Mouse (Mus musculus) left cerebral cortex, postnatal 4 days (tissue): ENCODE data around the gene Ankrd34b. TPM values are rescaled to one million over a fixed set of nuclear protein-coding genes. Genes with fewer than 3 reads are reported as not detected.
A peak's percentile ranks its signal among the peaks of the same experiment; 100 is the strongest.

Source experiments
- DNase-seq: peaks from one replicate; pipeline ENCODE4 v3.0.0-alpha.2; 2022
- intact Hi-C: fragments of 180-260 bp; cut with DNase I; formaldehyde crosslinking; loops from one replicate; pipeline ENCODE4 v1.15.1; 2025
- total RNA-seq, 2 experiments: library from RNA; stranded (reverse); gene quantifications; 2 replicates each; pipeline ENCODE4 v1.2.3; 2021

The Ankrd34b gene
- total RNA-seq, 2 experiments from 2014 or later: 5.6 to 5.7 TPM

- peak; percentile 25 for DNase-seq
- intact Hi-C loops: no loop called here
These were observed 65.1 kb downstream of the Ankrd34b start for GRCm38 (mm10) chr13:92490817-92491216.

Other genes starting within 250 kb of the Ankrd34b start
- gene Gm20379, start 119.9 kb upstream of the Ankrd34b start, total RNA-seq: not detected
- 1 to 10 TPM; 1.8 to 2.1 TPM for gene Dhfr, start 71.2 kb upstream of the Ankrd34b start, total RNA-seq
- gene Msh3, start 70.9 kb upstream of the Ankrd34b start, total RNA-seq: 10 to 100 TPM; 33.0 to 36.4 TPM
- 1 to 10 TPM; 7.5 to 7.6 TPM for gene Fam151b, start 58.1 kb downstream of the Ankrd34b start, total RNA-seq
- gene Zfyve16, start 105.0 kb downstream of the Ankrd34b start, total RNA-seq: 10 to 100 TPM; 28.4 to 28.7 TPM
- not detected for gene Spz1, start 150.3 kb downstream of the Ankrd34b start, total RNA-seq
- 10 to 100 TPM; 37.0 to 38.5 TPM for gene Serinc5, start 185.2 kb downstream of the Ankrd34b start, total RNA-seq